ENCODE assay signal across 8 mouse cellular contexts in the genomic region with DNA sequence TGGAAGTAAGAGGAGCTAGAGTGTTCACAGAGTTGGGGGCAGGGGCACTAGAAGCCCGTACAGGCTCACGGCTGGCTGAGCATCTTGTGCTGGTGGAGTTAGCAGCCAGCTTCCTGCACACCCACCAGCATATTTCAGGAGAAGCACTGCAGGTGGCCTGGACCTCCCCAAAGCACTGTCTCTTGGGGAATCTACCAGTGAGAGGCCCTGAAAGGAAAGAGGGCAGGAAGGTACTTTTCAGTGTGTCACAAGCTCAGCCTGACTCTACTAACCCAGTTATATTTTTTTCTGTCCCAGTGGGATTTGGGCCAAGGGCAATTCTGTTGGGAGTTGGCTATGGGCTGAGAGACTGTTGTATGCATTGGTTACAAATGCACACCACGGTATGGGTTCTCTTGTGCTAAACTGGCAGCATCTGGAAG. TPM values are rescaled to one million over a fixed set of nuclear protein-coding genes. Genes with fewer than 3 reads are reported as not detected.
A peak's percentile ranks its signal among the peaks of the same experiment; 100 is the strongest.
DNase-seq lines count a peak whose midpoint lies in the region; ATAC-seq lines count a peak whose summit lies in the region.

No protein-coding gene starts in this region.

- no peak for DNase-seq in frontal cortex, postnatal 25 days (ENCODE audit: low spot score in 2 of 2)
- DNase-seq in layer of hippocampus, postnatal 10 days (ENCODE audit: low spot score in 2 of 2), result peak; percentile 25 to 40
- DNase-seq in layer of hippocampus, postnatal 36 days, result no peak
- peak; percentile 26 for DNase-seq in T-cell, adult 2 months (ENCODE audit: low spot score)
- peak; percentile 46 for DNase-seq in right cerebral cortex, postnatal 14 days
- no peak for DNase-seq in gastrocnemius, postnatal 36 days

- ATAC-seq in frontal cortex, adult (ENCODE audit: low TSS enrichment), result peak; percentile 93
- ATAC-seq in cerebellum, adult (ENCODE audit: insufficient number of reproducible peaks, low FRiP score, low TSS enrichment), result no peak

- intact Hi-C loops in gastrocnemius, postnatal 36 days (cut with DNase I), result no loop called here

RNA-seq across cellular contexts. Expression of a gene that starts 1.8 kb away (rescaled TPM):
- total RNA-seq in layer of hippocampus, postnatal 10 days (2021), result 10 to 100 TPM; 15.2 to 17.7 TPM
- 10 to 100 TPM; 14.8 to 20.7 TPM for total RNA-seq in layer of hippocampus, postnatal 36 days (2021)
- 1 to 10 TPM; 3.8 to 5.3 TPM for total RNA-seq in gastrocnemius, postnatal 36 days (2021)

RNA-seq across cellular contexts. Expression of a gene that starts 48.2 kb away (rescaled TPM):
- total RNA-seq in layer of hippocampus, postnatal 10 days (2021), result 10 to 100 TPM; 70.8 to 76.4 TPM
- total RNA-seq in layer of hippocampus, postnatal 36 days (2021), result 10 to 100 TPM; 91.3 to 99.4 TPM
- total RNA-seq in gastrocnemius, postnatal 36 days (2021), result under 1 TPM; 0.26 to 0.32 TPM

Comparison
In these comparisons a context has a peak if more than half of its experiments do, and no peak if none do; other contexts are left out.
1. DNase-seq: peak in layer of hippocampus, postnatal 10 days (2 of 2), T-cell, adult 2 months (single experiment) and right cerebral cortex, postnatal 14 days (single experiment); none in frontal cortex, postnatal 25 days (0 of 2), layer of hippocampus, postnatal 36 days (0 of 2) and gastrocnemius, postnatal 36 days (0 of 2).
2. RNA of a gene that starts 48.2 kb away (total RNA-seq): 91.3 to 99.4 TPM in layer of hippocampus, postnatal 36 days and 70.8 to 76.4 TPM in layer of hippocampus, postnatal 10 days; 0.26 to 0.32 TPM in gastrocnemius, postnatal 36 days; every median in the first group is over 10 times any median in the second.